Mouse (Mus musculus) liver, postnatal 0 days (tissue): Measurements from ENCODE around the gene Dnmt3l. TPM values are rescaled to one million over a fixed set of nuclear protein-coding genes. Genes with fewer than 3 reads are reported as not detected.

Source experiments
- ATAC-seq: fragments of 200-750 bp; cut with Nextera tagmentation; 2 replicates; pipeline ENCODE4 v1.8.0; 2017; ENCODE audit warnings: mild to moderate bottlenecking, moderate library complexity
- DNase-seq: peaks from one replicate; pipeline ENCODE4 v3.0.0-alpha.2; 2016
- H3K27ac ChIP-seq: fragments of 300-500 bp; sonication (generic); 2 replicates; pipeline ENCODE4 v1.5.1; 2014; ENCODE audit warnings: antibody characterized with exemption, moderate library complexity, mild to moderate bottlenecking, low read depth
- H3K27me3 ChIP-seq: fragments of 300-500 bp; sonication (generic); 2 replicates; pipeline ENCODE4 v1.6.1; 2014; ENCODE audit warnings: low read length, control low read depth, mixed read lengths; ENCODE audit not compliant: insufficient read depth
- H3K36me3 ChIP-seq: fragments of 300-500 bp; sonication (generic); replicated peaks from 2 replicates; pipeline ENCODE4 v1.6.1; 2014; ENCODE audit warnings: mild to moderate bottlenecking, control low read depth, low read length, moderate library complexity, mixed read lengths; ENCODE audit not compliant: insufficient read depth
- H3K4me1 ChIP-seq: fragments of 300-500 bp; sonication (generic); 2 replicates; pipeline ENCODE4 v1.6.1; 2014; ENCODE audit warnings: antibody characterized with exemption, mild to moderate bottlenecking, control low read depth; ENCODE audit not compliant: insufficient read depth
- H3K4me2 ChIP-seq: fragments of 300-500 bp; sonication (generic); 2 replicates; pipeline ENCODE4 v1.6.1; 2014; ENCODE audit warnings: low read depth, mild to moderate bottlenecking, low read length, moderate library complexity, mixed read lengths
- H3K4me3 ChIP-seq: fragments of 300-500 bp; sonication (generic); 2 replicates; pipeline ENCODE4 v1.5.1; 2014; ENCODE audit warnings: low read depth, low read length
- H3K9ac ChIP-seq: fragments of 300-500 bp; sonication (generic); replicated peaks from 2 replicates; pipeline ENCODE4 v1.6.1; 2014; ENCODE audit warnings: mild to moderate bottlenecking, moderate library complexity
- H3K9me3 ChIP-seq: fragments of 300-500 bp; sonication (generic); 2 replicates; pipeline ENCODE4 v1.6.1; 2016; ENCODE audit warnings: mild to moderate bottlenecking, control low read depth, low read length, mixed read lengths
- CTCF ChIP-seq: sonication (generic); IDR thresholded peaks from 2 replicates; pipeline ENCODE4 v1.5.1; 2016; ENCODE audit warnings: antibody characterized with exemption, low read depth
- EP300 ChIP-seq: IDR thresholded peaks from 2 replicates; pipeline ENCODE4 v1.6.1; 2016; ENCODE audit warnings: antibody characterized with exemption, low read depth, mild to moderate bottlenecking
- WGBS: fragments of 180-500 bp; shearing (Covaris S2); extraction: QIAGEN DNeasy Blood & Tissue Kit; methylation state at CpG from one replicate; pipeline ENCODE4 v1.1.7; 2014; ENCODE audit not compliant: insufficient replicate concordance; 5-methylcytosine and 5-hydroxymethylcytosine counted together
- polyA plus RNA-seq: library from polyadenylated mRNA; unstranded; fragments of >200 nt; fragmentation: Nextera tagmentation; extraction: Ambion mirVana; gene quantifications from 2 replicates; pipeline ENCODE4 v1.2.1, GENCODE M21; 2015

The Dnmt3l gene
- polyA plus RNA-seq = not detected in 2 replicates

DNA sequence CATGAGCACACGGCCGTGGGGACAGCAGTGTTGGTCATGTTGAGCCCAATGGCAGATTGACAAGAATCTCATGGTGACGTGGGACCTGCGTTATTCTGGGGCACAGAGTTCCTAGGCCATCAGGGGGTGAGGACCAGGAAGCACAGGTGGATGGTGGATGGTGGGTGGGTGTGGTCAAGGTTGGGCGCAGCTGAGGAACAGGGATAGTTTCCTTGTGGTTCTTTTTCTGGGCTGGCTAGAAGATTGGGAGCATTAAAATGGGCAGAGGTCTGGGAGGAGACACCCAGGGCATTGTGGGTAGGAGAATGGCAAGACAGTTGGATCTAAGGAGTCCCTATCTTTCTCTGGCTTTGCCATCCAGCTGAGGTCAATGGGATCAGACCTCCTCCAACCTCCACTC lies at the start of gene Dnmt3l:
Dnmt3l (plus strand) TSS at position 301 of the 400 bp plus-strand sequence.
- no peak for ATAC-seq
- Histone ChIP-seq H3K36me3 (no peaks in the 10 kb centered on the region), H3K9me3 (no peaks in the 10 kb centered on the region), H3K4me2 (no peak within 1 kb of the TSS), H3K9ac (no peak within 1 kb of the TSS), H3K27me3 (0 out of 2 replicates have a peak, but pooled peaks cover 8% of the 10 kb centered on the region), H3K4me3 (no peak within 1 kb of the TSS), H3K4me1 (peaks cover 7% of the 10 kb centered on the region), H3K27ac (no peak within 1 kb of the TSS)
- WGBS = 76% methylated on average over 5 of the region's 5 CpGs
- TF ChIP-seq EP300 (no peak), CTCF (no peak)
- no peak for DNase-seq

DNA sequence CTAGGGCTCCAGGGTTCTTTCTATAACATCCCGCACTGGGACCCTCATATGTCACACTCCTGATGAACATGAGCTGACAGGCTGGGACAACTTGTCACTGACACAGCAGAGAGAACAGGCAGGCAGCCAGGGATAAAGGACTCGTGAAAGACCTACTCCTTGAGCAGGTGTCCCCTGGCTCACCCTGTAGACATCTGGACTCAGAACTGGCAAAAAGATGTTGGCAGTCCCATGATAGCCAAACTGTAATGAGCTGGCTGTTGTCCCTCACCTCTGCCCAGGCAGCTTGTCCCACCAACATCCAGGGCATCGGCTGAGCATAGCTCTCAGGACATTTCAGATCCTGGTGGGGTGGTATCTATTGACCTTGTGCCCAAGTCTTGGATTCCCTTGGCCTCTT lies 46.1 kb upstream of the Dnmt3l start:
- WGBS = 87% methylated on average over 3 of the region's 3 CpGs
- H3K9ac ChIP-seq = no peak overlapping the region
- no peaks in the 10 kb centered on the region for H3K9me3 ChIP-seq
- no peak for ATAC-seq
- no peak overlapping the region for H3K4me2 ChIP-seq
- H3K36me3 ChIP-seq = peaks cover 87% of the 10 kb centered on the region
- no peaks in the 10 kb centered on the region for H3K27me3 ChIP-seq
- H3K4me1 ChIP-seq = no peaks in the 10 kb centered on the region
- H3K27ac ChIP-seq = no peak overlapping the region
- TF ChIP-seq CTCF = no peak
- no peak for TF ChIP-seq EP300
- no peak overlapping the region for H3K4me3 ChIP-seq
- no peak for DNase-seq

DNA sequence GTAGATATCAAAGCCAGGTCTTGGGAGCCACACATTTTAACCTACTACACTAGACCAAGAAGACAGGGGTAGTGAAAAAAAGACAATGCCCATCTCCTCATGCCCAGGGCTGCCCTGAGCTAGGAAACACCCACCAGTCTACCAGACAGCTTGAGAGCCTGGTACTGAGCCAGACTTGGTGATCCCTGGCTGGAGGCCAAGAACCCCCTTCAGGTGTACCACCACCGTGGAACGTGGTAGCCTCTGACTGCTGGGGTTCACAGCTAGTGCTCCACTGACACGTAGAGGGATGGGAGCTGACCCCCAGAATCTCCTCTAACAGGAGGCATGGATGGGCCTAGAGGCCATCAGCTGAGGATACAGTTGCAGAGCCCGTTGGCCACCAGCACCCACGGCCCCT lies 41.5 kb upstream of the Dnmt3l start:
- 90% methylated on average over 5 of the region's 5 CpGs for WGBS
- DNase-seq (no peak), ATAC-seq (no peak)

DNA sequence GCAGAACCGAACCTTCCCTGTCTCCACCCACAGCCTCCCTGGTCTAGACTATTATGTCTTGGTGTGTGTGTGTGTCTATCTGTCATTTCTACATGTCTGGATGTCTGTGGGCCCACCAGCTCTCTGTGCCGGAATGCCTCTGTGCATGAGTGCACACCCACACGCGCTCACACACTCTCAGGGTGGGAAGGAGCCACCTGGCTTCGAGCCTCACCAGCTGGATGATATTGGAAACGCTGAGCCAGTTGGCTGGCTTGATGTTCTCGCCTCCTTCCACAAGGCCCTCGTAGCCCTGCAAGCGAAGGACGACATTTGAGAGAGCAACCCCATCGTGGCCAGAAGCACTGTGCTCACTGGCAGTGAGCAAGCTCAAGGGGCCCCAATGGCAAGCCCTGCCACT lies 40.0 kb upstream of the Dnmt3l start:
- H3K4me2 ChIP-seq = no peak overlapping the region
- DNase-seq (no peak), ATAC-seq (no peak)
- no peaks in the 10 kb centered on the region for H3K27me3 ChIP-seq
- no peak overlapping the region for H3K9ac ChIP-seq
- peaks cover 63% of the 10 kb centered on the region for H3K36me3 ChIP-seq
- H3K4me1 ChIP-seq = peaks cover 19% of the 10 kb centered on the region
- no peak overlapping the region for H3K4me3 ChIP-seq
- TF ChIP-seq CTCF (no peak), EP300 (no peak)
- H3K9me3 ChIP-seq = no peaks in the 10 kb centered on the region
- 85% methylated on average over 11 of the region's 11 CpGs for WGBS
- H3K27ac ChIP-seq = no peak overlapping the region

More for the DNA sequence above, 41.5 kb upstream of the Dnmt3l start:
- Histone ChIP-seq H3K9ac (no peak overlapping the region), H3K27ac (no peak overlapping the region), H3K4me3 (no peak overlapping the region), H3K4me1 (peaks cover 7% of the 10 kb centered on the region), H3K27me3 (no peaks in the 10 kb centered on the region), H3K4me2 (no peak overlapping the region), H3K9me3 (no peaks in the 10 kb centered on the region), H3K36me3 (peaks cover 74% of the 10 kb centered on the region)
- TF ChIP-seq CTCF (no peak), EP300 (no peak)

DNA sequence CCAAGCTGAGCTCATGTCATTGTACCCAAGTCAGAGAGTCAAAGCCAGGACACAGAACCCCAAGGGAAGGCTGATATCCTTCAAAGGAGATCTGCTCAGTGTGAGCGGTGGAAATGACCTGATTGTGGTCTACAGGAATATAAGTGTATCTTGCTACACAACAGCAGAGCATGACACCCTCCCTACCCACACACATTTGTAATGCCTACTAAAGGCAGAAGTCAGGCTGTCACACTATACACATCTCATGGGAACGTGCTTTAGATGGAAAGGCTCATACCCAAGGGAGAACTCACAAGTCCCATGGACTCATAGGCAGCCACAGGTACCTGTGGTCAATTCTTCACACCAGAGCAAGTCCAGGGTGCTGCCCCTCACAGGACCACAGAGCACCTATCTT lies 39.4 kb upstream of the Dnmt3l start:
- Histone ChIP-seq H3K9me3 (no peaks in the 10 kb centered on the region), H3K9ac (no peak overlapping the region), H3K27ac (no peak overlapping the region), H3K36me3 (peaks cover 58% of the 10 kb centered on the region), H3K4me1 (peaks cover 24% of the 10 kb centered on the region), H3K27me3 (no peaks in the 10 kb centered on the region), H3K4me3 (no peak overlapping the region), H3K4me2 (no peak overlapping the region)
- no peak for ATAC-seq
- no peak for TF ChIP-seq EP300
- TF ChIP-seq CTCF = no peak
- no peak for DNase-seq
- 77% methylated on average over 2 of the region's 2 CpGs for WGBS

DNA sequence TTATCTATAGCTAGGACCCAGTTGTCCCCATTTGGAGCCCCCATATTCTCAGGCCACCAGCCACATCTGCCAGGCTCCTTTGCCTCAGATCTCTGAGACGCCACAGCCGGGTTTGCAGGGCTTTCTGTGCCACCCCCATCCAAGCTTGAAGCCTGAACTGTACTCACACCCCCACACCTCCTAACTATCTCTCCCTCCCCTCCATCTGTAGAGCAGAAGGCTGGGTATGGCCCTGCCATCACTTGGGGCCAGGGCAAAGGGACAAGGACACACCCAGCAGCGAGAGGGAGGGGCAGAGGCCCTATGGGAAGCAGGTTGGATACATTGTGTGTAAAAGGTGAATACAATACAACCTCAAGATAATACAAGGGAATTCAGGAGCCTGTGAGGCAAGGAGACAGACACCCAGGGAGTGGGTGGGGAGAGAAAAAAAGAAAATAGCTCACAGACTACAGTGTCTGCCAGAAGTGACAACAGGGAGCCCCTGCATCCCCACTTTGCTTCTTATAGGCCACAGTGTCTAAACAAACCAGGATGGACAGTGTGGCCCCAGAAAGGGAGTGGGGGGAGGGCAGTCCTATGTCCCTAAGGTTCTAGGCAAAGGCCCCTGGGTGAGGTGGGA lies 37.2 kb upstream of the Dnmt3l start:
- no peak for ATAC-seq
- TF ChIP-seq CTCF (no peak), EP300 (no peak)
- Histone ChIP-seq H3K27me3 (no peaks in the 10 kb centered on the region), H3K9me3 (no peaks in the 10 kb centered on the region), H3K36me3 (peaks cover 37% of the 10 kb centered on the region), H3K27ac (0 out of 2 replicates have a peak overlapping the region, but pooled peaks have one; percentile 24), H3K9ac (no peak overlapping the region; the same call in 1 of the 2 replicates), H3K4me2 (peak overlapping the region; percentile 40), H3K4me3 (no peak overlapping the region), H3K4me1 (peaks cover 42% of the 10 kb centered on the region)
- WGBS = 61% methylated on average over 3 of the region's 3 CpGs
- no peak for DNase-seq
